Mouse (Mus musculus): ENCODE data around the gene Hacd3. TPM values are rescaled to one million over a fixed set of nuclear protein-coding genes. Genes with fewer than 3 reads are reported as not detected.

Hacd3 gene
- polyA plus RNA-seq, 1 experiment from 2014 or later = 71.9 TPM

- Histone ChIP-seq H3K9ac (no peak overlapping the region), H3K9me3 (replicated peaks) (no peaks in the 10 kb centered on the region), H3K36me3 (no peaks in the 10 kb centered on the region), H3K27me3 (replicated peaks) (no peaks in the 10 kb centered on the region), H3K4me3 (no peak overlapping the region), H3K4me2 (no peak overlapping the region), H3K27ac (no peak overlapping the region), H3K4me1 (peaks cover 14% of the 10 kb centered on the region)
- 78% methylated on average over 5 of the region's 5 CpGs for WGBS (ENCODE audit: insufficient replicate concordance)
- ATAC-seq = no peak
Measured at GRCm38 (mm10) chr9:65028313-65028712, 6.8 kb upstream of the Hacd3 start.

GRCm38 (mm10) chr9:65027241-65027640, 5.7 kb upstream of the Hacd3 start:
- 71% methylated on average over 7 of the region's 7 CpGs for WGBS (ENCODE audit: insufficient replicate concordance)
- Histone ChIP-seq H3K4me2 (no peak overlapping the region), H3K36me3 (no peaks in the 10 kb centered on the region), H3K27ac (no peak overlapping the region), H3K4me3 (no peak overlapping the region), H3K9me3 (replicated peaks) (no peaks in the 10 kb centered on the region), H3K4me1 (peaks cover 19% of the 10 kb centered on the region), H3K27me3 (replicated peaks) (no peaks in the 10 kb centered on the region), H3K9ac (no peak overlapping the region)
- ATAC-seq = no peak

DNA sequence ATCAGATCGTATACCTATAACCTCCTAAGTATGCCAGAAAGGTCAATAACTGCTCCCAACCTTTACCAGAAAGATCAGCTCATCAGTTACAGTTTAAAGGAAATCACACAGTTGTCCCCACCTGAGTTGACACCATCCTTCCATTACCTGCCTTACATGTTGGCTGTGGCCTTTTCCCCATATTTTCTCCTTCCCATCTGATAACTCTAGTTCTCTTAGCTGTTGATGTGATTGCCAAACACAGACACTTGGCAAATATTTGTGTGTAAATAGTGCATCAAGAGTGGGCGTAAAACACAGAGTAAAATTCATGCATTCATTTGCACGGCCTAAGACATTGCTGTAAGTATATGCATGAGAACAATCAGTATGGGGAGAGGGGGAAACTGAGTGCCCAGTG, 2.0 kb upstream of the Hacd3 start:
- Histone ChIP-seq H3K27me3 (replicated peaks) (no peaks in the 10 kb centered on the region), H3K9ac (no peak overlapping the region), H3K4me1 (peaks cover 39% of the 10 kb centered on the region), H3K4me2 (no peak overlapping the region), H3K4me3 (no peak overlapping the region), H3K9me3 (replicated peaks) (no peaks in the 10 kb centered on the region), H3K36me3 (no peaks in the 10 kb centered on the region), H3K27ac (no peak overlapping the region)
- WGBS (ENCODE audit: insufficient replicate concordance) = 76% methylated on average over 3 of the region's 3 CpGs
- ATAC-seq = no peak

GRCm38 (mm10) chr9:65022580-65023135, 1.2 kb upstream of the Hacd3 start:
- no peak overlapping the region for H3K9ac ChIP-seq
- H3K4me2 ChIP-seq = peak overlapping the region; percentile 93; the same call in 1 of the 2 replicates
- no peak for ATAC-seq
- no peaks in the 10 kb centered on the region for H3K36me3 ChIP-seq
- peaks cover 47% of the 10 kb centered on the region for H3K4me1 ChIP-seq
- H3K27me3 ChIP-seq (replicated peaks) = no peaks in the 10 kb centered on the region
- 68% methylated on average over 4 of the region's 4 CpGs for WGBS (ENCODE audit: insufficient replicate concordance)
- H3K4me3 ChIP-seq = no peak overlapping the region
- 0 out of 2 replicates have a peak overlapping the region, but pooled peaks have one; percentile 72 for H3K27ac ChIP-seq
- no peaks in the 10 kb centered on the region for H3K9me3 ChIP-seq (replicated peaks)

DNA sequence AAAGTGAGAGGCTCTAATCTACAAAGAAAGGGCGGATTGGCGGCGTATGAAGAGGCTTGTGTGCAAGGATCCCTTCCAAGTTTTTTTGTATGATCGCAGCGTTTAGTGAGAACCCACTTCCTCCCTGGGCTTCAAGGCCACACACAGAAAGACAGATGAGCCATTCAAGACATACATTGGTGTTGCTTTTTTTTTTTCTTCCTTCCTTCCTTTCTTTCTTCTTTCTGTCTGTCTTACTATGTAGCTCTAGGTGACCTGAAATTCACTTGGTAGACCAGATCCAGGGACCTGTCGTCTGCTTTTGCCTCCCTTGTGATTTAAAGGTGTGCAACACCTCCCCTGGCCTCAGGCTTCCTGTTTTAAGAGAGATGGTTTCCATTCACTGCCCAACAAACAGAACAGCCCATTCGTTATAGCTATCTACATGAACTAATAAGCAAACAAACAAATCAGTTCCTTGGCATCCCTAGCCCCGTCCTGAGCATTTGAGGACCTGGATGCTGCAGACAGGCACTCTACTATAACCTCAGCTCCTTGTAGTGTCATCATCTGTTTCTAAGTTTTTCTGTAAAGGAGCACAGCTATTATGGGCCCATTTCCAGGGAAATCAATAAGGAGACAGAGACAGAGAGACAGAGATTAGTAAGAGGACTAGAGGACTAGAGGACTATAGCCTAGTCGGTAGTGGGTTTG, 540 bp upstream of the Hacd3 start:
- Histone ChIP-seq H3K9me3 (replicated peaks) (no peaks in the 10 kb centered on the region), H3K4me2 (peak overlapping the region; percentile 93), H3K27ac (peak overlapping the region; percentile 72), H3K27me3 (replicated peaks) (no peaks in the 10 kb centered on the region), H3K4me3 (peak overlapping the region; percentile 95), H3K4me1 (peaks cover 53% of the 10 kb centered on the region), H3K36me3 (no peaks in the 10 kb centered on the region), H3K9ac (peak overlapping the region; percentile 98)
- no peak for ATAC-seq
- WGBS (ENCODE audit: insufficient replicate concordance) = 20% methylated on average over 9 of the region's 9 CpGs

DNA sequence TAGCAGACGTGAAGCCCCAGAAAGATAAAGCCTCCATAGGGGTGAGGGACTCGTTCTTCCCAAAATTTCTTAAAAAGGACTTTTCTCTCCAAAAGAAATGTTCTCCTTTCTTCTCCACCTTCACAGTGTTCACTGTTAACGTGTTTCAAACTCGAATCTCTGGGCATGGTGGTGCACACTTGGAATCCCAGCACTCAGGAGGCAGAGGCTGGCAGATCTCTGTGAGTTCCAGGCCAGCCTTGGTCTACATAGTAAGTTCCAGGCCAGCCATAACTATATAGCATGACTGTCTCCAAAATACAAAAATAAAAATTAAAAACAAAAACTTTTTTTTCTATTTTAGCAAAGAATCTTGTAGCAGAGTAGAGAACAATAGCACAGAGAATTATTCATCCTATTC, 1.4 kb downstream of the Hacd3 start:
- H3K9ac ChIP-seq = peak overlapping the region; percentile 98

DNA sequence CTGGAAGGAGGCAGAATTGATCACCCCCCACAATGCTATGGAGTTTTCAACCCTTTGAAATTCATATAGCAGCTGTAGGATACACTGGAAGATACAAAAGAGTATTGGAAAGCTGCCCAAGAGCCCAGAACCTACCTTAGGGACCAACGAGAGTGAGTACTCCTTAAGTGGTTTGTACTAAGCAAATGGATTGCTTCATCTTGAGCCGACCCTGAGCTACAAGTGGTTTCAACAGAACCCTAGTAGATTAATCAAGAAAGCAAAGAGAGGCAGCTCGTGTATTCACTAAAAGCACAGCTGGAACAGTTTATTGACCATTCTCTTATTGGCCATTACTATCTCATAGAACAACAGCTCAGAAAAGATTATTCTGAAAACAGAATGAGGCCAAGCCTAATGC, 2.3 kb downstream of the Hacd3 start:
- 44% methylated on average over 3 of the region's 3 CpGs for WGBS (ENCODE audit: insufficient replicate concordance)

More for the DNA sequence above, 1.4 kb downstream of the Hacd3 start:
- WGBS (ENCODE audit: insufficient replicate concordance) = 39% methylated on average over 4 of the region's 4 CpGs
- Histone ChIP-seq H3K9me3 (replicated peaks) (no peaks in the 10 kb centered on the region), H3K36me3 (no peaks in the 10 kb centered on the region), H3K4me2 (peak overlapping the region; percentile 93), H3K27me3 (replicated peaks) (no peaks in the 10 kb centered on the region), H3K4me3 (peak overlapping the region; percentile 95), H3K4me1 (peaks cover 72% of the 10 kb centered on the region), H3K27ac (peak overlapping the region; percentile 81)
- ATAC-seq = no peak

GRCm38 (mm10) chr9:65018588-65019121, 2.8 kb downstream of the Hacd3 start:
- peak overlapping the region; percentile 95; the same call in 1 of the 2 replicates for H3K4me3 ChIP-seq
- 0 out of 2 replicates have a peak, but pooled peaks have one; percentile 5 for ATAC-seq
- peak overlapping the region; percentile 36 for H3K9ac ChIP-seq
- no peaks in the 10 kb centered on the region for H3K36me3 ChIP-seq
- H3K4me2 ChIP-seq = peak overlapping the region; percentile 93
- H3K9me3 ChIP-seq (replicated peaks) = no peaks in the 10 kb centered on the region
- peaks cover 85% of the 10 kb centered on the region for H3K4me1 ChIP-seq
- H3K27ac ChIP-seq = peak overlapping the region; percentile 81
- 64% methylated on average over 3 of the region's 3 CpGs for WGBS (ENCODE audit: insufficient replicate concordance)
- H3K27me3 ChIP-seq (replicated peaks) = no peaks in the 10 kb centered on the region

More for the DNA sequence above, 2.3 kb downstream of the Hacd3 start:
- peak overlapping the region; percentile 36 for H3K9ac ChIP-seq
- H3K9me3 ChIP-seq (replicated peaks) = no peaks in the 10 kb centered on the region
- H3K27me3 ChIP-seq (replicated peaks) = no peaks in the 10 kb centered on the region
- peaks cover 82% of the 10 kb centered on the region for H3K4me1 ChIP-seq
- H3K4me2 ChIP-seq = peak overlapping the region; percentile 93
- H3K27ac ChIP-seq = peak overlapping the region; percentile 81
- peak overlapping the region; percentile 95 for H3K4me3 ChIP-seq
- H3K36me3 ChIP-seq = no peaks in the 10 kb centered on the region
- ATAC-seq = no peak

DNA sequence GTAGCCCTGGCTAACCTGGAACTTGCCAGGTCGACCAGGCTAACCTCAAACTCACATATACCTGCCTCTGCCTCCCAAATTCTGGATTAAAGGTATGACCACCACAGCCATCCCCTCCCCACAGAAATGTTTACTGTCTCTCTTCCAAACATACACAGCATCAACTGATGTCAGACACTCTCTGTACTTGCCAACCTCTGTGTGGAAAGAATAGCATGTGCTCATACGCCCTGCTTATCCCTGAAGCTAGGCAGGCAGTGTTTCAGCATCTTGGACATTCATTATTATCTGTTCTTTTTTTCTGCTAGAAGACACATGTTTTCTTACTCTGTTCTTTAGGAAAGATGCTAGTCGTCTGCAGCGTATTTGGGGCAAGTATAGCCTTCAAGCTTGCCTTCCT, 3.6 kb downstream of the Hacd3 start:
- 79% methylated on average over 4 of the region's 4 CpGs for WGBS (ENCODE audit: insufficient replicate concordance)
- Histone ChIP-seq H3K4me3 (no peak overlapping the region), H3K9me3 (replicated peaks) (no peaks in the 10 kb centered on the region), H3K4me2 (0 out of 2 replicates have a peak overlapping the region, but pooled peaks have one; percentile 93), H3K27ac (peak overlapping the region; percentile 81; the same call in 1 of the 2 replicates), H3K4me1 (peaks cover 82% of the 10 kb centered on the region), H3K9ac (no peak overlapping the region), H3K36me3 (no peaks in the 10 kb centered on the region), H3K27me3 (replicated peaks) (no peaks in the 10 kb centered on the region)
- ATAC-seq = no peak

DNA sequence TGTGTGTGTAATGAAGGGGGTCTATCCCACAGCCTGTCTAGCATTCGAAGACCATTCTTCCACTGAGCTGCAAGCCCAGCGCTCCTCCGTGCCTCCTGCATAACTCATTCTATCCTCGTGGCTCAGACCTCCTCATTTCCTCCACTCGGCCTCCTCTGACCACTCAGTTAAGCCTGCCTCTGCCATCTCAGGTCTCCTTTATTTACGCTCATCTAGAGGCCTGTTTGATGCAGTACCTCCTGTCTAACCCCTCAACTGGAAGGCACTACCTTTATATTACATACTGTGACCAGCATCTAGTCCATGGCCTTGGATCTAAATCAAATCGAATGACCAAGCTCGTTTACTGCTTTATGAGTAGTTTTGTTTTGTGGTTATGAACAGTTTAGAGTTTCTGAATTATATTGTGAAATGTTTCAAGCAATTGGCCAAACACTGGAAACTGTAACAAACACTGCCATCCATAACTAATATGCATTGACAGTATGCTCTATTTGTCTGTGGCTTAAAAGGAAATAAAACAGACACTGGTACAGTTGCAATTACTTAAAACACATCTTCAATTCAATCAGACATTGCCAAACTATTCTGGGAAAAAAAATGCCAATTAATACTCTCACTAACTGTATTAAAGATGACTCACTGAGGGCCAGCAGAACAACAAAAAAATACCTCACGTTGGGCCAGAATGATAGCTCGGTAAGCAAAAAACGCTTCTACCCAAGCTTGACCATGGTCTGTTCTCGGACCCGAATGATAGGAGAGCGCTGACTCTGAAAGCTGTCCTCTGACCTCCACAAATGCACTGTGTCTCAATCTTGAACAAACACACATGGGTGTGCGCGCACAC, 4.3 kb downstream of the Hacd3 start:
- Histone ChIP-seq H3K27ac (peak overlapping the region; percentile 81; the same call in 1 of the 2 replicates), H3K9ac (no peak overlapping the region), H3K27me3 (replicated peaks) (no peaks in the 10 kb centered on the region), H3K4me2 (0 out of 2 replicates have a peak overlapping the region, but pooled peaks have one; percentile 93), H3K36me3 (no peaks in the 10 kb centered on the region), H3K4me1 (peaks cover 75% of the 10 kb centered on the region), H3K9me3 (replicated peaks) (no peaks in the 10 kb centered on the region), H3K4me3 (no peak overlapping the region)
- 78% methylated on average over 16 of the region's 16 CpGs for WGBS (ENCODE audit: insufficient replicate concordance)
- no peak for ATAC-seq

GRCm38 (mm10) chr9:65016241-65016977, 5.1 kb downstream of the Hacd3 start:
- H3K36me3 ChIP-seq = no peaks in the 10 kb centered on the region
- no peaks in the 10 kb centered on the region for H3K27me3 ChIP-seq (replicated peaks)
- no peak overlapping the region for H3K9ac ChIP-seq
- H3K4me1 ChIP-seq = peaks cover 71% of the 10 kb centered on the region
- 76% methylated on average over 4 of the region's 4 CpGs for WGBS (ENCODE audit: insufficient replicate concordance)
- no peak overlapping the region for H3K4me2 ChIP-seq
- no peak overlapping the region for H3K27ac ChIP-seq
- no peak overlapping the region for H3K4me3 ChIP-seq
- no peaks in the 10 kb centered on the region for H3K9me3 ChIP-seq (replicated peaks)
- no peak for ATAC-seq
